Mouse (Mus musculus) hindbrain, postnatal 0 days (tissue): ENCODE measurements around the gene D930020B18Rik. TPM values are rescaled to one million over a fixed set of nuclear protein-coding genes. Genes with fewer than 3 reads are reported as not detected.
A peak's percentile ranks its signal among the peaks of the same experiment; 100 is the strongest.

Experiments
- ATAC-seq: fragments of 200-750 bp; cut with Nextera tagmentation; 2 replicates; pipeline ENCODE4 v1.8.0; 2017; ENCODE audit warnings: mild to moderate bottlenecking, moderate TSS enrichment, moderate library complexity
- DNase-seq: peaks from one replicate; pipeline ENCODE4 v3.0.0-alpha.2; 2015; ENCODE audit warnings: low spot score
- H3K27ac ChIP-seq: fragments of 300-500 bp; sonication (generic); 2 replicates; pipeline ENCODE4 v1.5.1; 2014; ENCODE audit warnings: mild to moderate bottlenecking
- H3K27me3 ChIP-seq: fragments of 300-500 bp; sonication (generic); 2 replicates; pipeline ENCODE4 v1.6.1; 2014; ENCODE audit warnings: low read length, mixed read lengths; ENCODE audit not compliant: insufficient read depth
- H3K36me3 ChIP-seq: fragments of 300-500 bp; sonication (generic); 2 replicates; pipeline ENCODE4 v1.6.1; 2014; ENCODE audit warnings: low read length, mixed read lengths; ENCODE audit not compliant: insufficient read depth
- H3K4me1 ChIP-seq: fragments of 300-500 bp; sonication (generic); 2 replicates; pipeline ENCODE4 v1.6.1; 2014; ENCODE audit warnings: antibody characterized with exemption, low read length, mixed read lengths; ENCODE audit not compliant: insufficient read depth
- H3K4me2 ChIP-seq: fragments of 300-500 bp; sonication (generic); 2 replicates; pipeline ENCODE4 v1.6.1; 2014; ENCODE audit warnings: low read depth, mild to moderate bottlenecking, low read length, moderate library complexity, mixed read lengths
- H3K4me3 ChIP-seq: fragments of 300-500 bp; sonication (generic); 2 replicates; pipeline ENCODE4 v1.5.1; 2014; ENCODE audit warnings: low read length
- H3K9ac ChIP-seq: fragments of 300-500 bp; sonication (generic); replicated peaks from 2 replicates; pipeline ENCODE4 v1.6.1; 2014; ENCODE audit warnings: mild to moderate bottlenecking, low read length, moderate library complexity, mixed read lengths
- H3K9me3 ChIP-seq: fragments of 300-500 bp; sonication (generic); 2 replicates; pipeline ENCODE4 v1.6.1; 2016; ENCODE audit warnings: low read length, mixed read lengths
- CTCF ChIP-seq: IDR thresholded peaks from 2 replicates; pipeline ENCODE4 v1.5.1; 2016; ENCODE audit warnings: antibody characterized with exemption, control low read depth, low read depth
- WGBS: fragments of 180-500 bp; shearing (Covaris S2); extraction: QIAGEN DNeasy Blood & Tissue Kit; methylation state at CpG from one replicate; pipeline ENCODE4 v1.1.7; 2014; 5-methylcytosine and 5-hydroxymethylcytosine counted together
- polyA plus RNA-seq: library from polyadenylated mRNA; unstranded; fragments of >200 nt; fragmentation: Nextera tagmentation; extraction: Ambion mirVana; gene quantifications from 2 replicates; pipeline ENCODE4 v1.2.1, GENCODE M21; 2015
- total RNA-seq: library from RNA; depleted of rRNA; stranded (reverse); fragments of >200 nt; gene quantifications from 2 replicates; pipeline ENCODE4 v1.2.3, GENCODE M21; 2014

D930020B18Rik gene
- total and polyA plus RNA-seq, 2 experiments from 2014 or later = 0.26 to 0.39 TPM

DNA sequence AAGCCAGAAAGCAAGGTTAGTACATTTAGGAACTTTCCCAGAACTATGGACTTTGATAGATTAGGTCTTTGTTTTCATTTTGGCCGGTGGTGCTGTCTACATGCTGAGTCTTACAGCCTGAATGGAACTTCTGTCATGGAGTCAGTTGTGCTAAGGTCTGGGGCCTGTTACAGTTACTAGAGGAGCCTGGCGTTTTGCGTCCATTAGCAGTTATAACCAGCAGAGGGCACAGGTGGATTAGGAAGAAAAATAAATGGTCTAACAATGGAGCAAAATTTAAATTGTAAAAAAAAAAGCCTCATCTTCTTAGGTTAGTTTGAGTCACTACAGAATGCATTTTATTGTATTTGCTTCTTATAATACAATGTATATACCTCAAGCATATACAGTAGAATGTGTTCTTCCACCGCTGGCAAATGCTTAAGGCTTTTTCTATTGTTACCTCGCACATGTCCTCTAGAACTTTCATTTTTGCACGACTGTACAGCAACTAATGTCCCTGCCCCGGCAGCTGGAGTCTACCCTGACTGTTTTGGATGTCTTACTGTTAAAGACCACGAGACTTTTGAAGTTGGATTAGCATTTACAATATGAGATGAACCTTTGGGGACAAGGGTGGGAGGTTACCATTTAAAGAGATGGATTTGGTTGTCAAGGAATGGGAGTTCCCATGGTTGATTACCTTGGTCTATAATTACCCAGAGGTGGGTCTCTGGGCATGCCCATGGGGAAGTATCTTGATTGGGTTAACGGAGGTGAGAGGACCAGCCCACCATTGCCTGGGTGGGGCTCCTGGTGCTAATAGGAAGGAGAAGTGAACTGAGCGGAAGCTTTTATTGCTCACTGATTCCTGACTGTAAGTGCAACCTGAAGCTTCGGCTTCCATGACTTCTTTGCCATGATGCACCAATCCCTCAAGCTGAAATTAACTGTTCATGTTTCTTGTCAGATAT lies 60.2 kb downstream of the D930020B18Rik start:
- no peaks in the 10 kb centered on the region for H3K4me1 ChIP-seq
- peak; percentile 79 for TF ChIP-seq CTCF
- H3K4me2 ChIP-seq = no peak overlapping the region
- H3K27ac ChIP-seq = no peak overlapping the region
- no peak overlapping the region for H3K9ac ChIP-seq
- ATAC-seq (0 out of 2 replicates have a peak, but pooled peaks have one; percentile 38), DNase-seq (peak; percentile 82)
- H3K9me3 ChIP-seq = no peaks in the 10 kb centered on the region
- H3K36me3 ChIP-seq = no peaks in the 10 kb centered on the region
- H3K27me3 ChIP-seq = no peaks in the 10 kb centered on the region
- WGBS = 59% methylated on average over 11 of the region's 11 CpGs
- H3K4me3 ChIP-seq = no peak overlapping the region

DNA sequence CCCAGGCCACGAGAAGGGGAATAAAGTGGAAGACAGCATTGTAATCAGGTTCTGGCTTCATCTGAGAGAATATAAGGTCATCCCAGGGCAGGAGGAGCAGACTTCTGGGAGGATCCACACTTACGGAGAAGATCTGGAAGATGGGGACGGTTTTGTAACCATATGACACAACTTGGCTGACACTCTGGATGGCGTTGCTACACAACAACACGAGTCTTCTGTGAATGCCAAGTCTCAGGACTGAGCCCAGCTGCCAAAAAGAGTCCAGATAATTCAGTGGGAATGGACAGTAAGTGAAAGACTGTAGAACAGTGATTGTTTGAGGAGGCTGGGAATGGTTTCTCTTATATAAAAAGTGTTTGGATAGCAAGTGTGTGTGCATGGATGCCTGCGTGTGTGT lies 62.2 kb downstream of the D930020B18Rik start:
- Histone ChIP-seq H3K9me3 (no peaks in the 10 kb centered on the region), H3K4me3 (no peak overlapping the region), H3K27ac (no peak overlapping the region), H3K36me3 (no peaks in the 10 kb centered on the region), H3K9ac (no peak overlapping the region), H3K4me1 (no peaks in the 10 kb centered on the region), H3K4me2 (no peak overlapping the region), H3K27me3 (no peaks in the 10 kb centered on the region)
- ATAC-seq (0 out of 2 replicates have a peak, but pooled peaks have one; percentile 43), DNase-seq (peak; percentile 44)
- 54% methylated on average over 6 of the region's 6 CpGs for WGBS
- no peak for TF ChIP-seq CTCF

DNA sequence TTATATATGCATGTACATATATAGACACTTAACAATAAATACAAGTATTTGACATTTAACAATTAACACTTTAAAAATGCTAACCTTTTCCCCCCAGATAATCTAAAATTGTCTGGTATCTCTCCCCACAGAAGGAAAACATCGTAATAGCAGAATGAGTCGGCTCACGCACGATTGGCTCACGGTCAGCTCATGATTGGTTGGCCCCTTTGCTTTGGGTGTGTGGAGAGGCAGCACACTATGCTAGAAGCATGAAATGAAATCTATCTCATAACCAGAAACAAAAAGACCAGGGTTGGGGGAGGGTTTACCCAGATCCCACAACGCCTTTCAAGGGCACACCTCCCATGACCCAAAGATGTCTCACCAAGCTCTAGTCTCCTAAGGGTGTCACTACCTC lies 63.5 kb downstream of the D930020B18Rik start:
- Histone ChIP-seq H3K27ac (no peak overlapping the region), H3K9ac (no peak overlapping the region), H3K36me3 (no peaks in the 10 kb centered on the region), H3K9me3 (no peaks in the 10 kb centered on the region), H3K4me3 (no peak overlapping the region), H3K27me3 (no peaks in the 10 kb centered on the region), H3K4me2 (no peak overlapping the region), H3K4me1 (no peaks in the 10 kb centered on the region)
- DNase-seq (no peak), ATAC-seq (no peak)
- no peak for TF ChIP-seq CTCF
- 91% methylated on average over 6 of the region's 6 CpGs for WGBS

DNA sequence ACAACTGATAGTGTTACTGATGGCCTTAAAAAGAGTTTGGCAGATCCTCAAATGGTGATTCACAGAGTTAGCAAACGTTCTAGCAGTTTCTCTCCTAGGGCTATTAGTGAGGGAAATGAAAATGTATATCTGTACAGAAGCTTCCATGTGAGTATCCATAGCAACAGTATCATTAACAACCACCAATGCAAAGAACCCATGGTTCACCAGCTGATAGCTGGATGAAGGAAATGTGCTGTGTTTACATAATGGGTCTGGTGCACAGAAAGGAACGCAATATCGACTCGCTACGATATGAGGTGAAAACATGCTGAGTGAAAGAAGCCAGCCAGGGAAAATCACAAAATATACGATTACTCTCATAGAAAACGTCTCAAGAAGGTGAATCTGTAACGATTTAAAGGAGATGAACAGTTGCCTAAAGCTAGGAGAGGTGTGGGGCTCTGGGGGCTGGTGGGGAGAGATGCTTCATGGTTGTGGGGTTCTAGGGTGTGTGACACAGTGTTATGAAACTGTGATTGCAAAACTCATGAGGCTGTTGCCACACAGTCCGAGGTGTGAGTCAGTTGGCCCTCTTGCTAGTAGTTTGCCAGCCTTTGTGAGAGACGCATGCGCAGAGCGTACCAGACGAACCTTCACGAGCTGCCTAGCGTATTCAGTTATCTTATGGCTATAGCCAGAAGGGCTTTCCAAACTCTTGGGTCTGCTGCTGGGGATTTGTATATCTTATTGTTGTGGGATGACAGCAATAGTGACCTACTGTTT lies 64.2 kb downstream of the D930020B18Rik start:
- H3K4me1 ChIP-seq = no peaks in the 10 kb centered on the region
- H3K9ac ChIP-seq = no peak overlapping the region
- ATAC-seq (no peak), DNase-seq (no peak)
- 85% methylated on average over 15 of the region's 15 CpGs for WGBS
- H3K9me3 ChIP-seq = no peaks in the 10 kb centered on the region
- TF ChIP-seq CTCF = no peak
- H3K4me2 ChIP-seq = no peak overlapping the region
- H3K27me3 ChIP-seq = no peaks in the 10 kb centered on the region
- no peaks in the 10 kb centered on the region for H3K36me3 ChIP-seq
- no peak overlapping the region for H3K4me3 ChIP-seq
- H3K27ac ChIP-seq = no peak overlapping the region

DNA sequence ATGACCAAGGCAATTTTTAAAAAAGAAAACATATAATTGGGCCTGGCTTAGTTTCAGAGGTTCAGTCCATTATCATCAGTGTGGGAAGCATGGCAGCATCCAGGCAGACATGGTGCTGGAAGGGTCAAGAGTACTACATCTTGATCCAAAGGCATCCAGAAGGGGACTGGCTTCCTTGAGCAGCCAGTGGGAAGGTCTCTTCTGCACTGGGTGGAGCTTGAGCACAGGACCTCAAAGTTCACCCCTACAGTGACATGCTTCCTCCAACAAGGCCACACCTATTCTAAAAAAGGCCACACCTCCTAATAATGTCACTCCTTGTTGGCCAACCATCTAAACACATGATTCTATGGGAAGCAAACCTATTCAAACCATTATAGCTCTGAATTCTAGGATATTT lies 75.5 kb downstream of the D930020B18Rik start:
- Histone ChIP-seq H3K9ac (no peak overlapping the region), H3K4me2 (no peak overlapping the region), H3K36me3 (no peaks in the 10 kb centered on the region), H3K9me3 (0 out of 2 replicates have a peak, but pooled peaks cover 3% of the 10 kb centered on the region), H3K27me3 (no peaks in the 10 kb centered on the region), H3K4me3 (no peak overlapping the region), H3K27ac (no peak overlapping the region), H3K4me1 (no peaks in the 10 kb centered on the region)
- DNase-seq (no peak), ATAC-seq (no peak)
- no peak for TF ChIP-seq CTCF

DNA sequence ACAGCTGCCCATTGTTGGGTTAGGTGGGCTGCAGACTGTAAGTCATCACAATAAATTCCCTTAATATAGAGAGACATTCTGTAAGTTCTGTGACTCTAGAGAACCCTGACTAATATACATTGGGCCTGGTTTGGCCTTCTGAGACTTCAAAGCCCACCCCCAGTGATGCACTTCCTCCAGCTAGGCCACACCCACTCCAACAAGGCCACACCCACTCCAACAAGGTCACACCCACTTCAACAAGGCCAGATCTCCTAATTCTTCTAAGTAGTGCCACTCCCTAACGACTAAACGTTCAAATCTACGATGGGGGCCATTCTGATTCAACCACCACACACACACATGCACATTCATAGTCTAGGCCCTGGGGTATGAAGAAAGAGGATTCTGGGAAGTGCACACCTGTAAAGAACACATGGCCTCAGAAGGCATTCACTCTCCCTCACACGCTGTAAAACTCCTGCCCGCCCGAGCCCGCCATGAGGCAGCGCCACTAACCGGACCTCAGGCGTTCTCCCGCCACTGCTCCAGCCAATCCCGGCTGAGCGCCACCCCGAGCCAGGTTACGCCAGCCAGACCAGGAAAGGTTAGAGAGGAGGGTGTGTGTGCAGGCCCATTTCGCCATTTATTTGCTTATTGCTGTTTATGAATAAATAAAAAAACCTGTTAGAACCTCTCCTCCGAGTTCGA lies 77.7 kb downstream of the D930020B18Rik start:
- no peak overlapping the region for H3K4me3 ChIP-seq

More for the DNA sequence above, 77.7 kb downstream of the D930020B18Rik start:
- no peaks in the 10 kb centered on the region for H3K4me1 ChIP-seq
- ATAC-seq (no peak), DNase-seq (no peak)
- H3K36me3 ChIP-seq = no peaks in the 10 kb centered on the region
- 96% methylated on average over 18 of the region's 18 CpGs for WGBS
- H3K27ac ChIP-seq = no peak overlapping the region
- no peaks in the 10 kb centered on the region for H3K27me3 ChIP-seq
- H3K9ac ChIP-seq = no peak overlapping the region
- H3K9me3 ChIP-seq = 0 out of 2 replicates have a peak, but pooled peaks cover 3% of the 10 kb centered on the region
- H3K4me2 ChIP-seq = no peak overlapping the region
- no peak for TF ChIP-seq CTCF
